Mouse (Mus musculus): ENCODE measurements at regions not wholly inside any gene's neighbourhood (a gene's known extent, or its start where the extent isn't known, plus 50 kb on each side); places are given as distances from the start of the nearest gene placed in this dataset.

- TF ChIP-seq CTCF (conservative IDR thresholded peaks at IDR 0.05; ENCODE audit: low read length) (no peak), NANOG (IDR thresholded peaks at IDR 0.05; ENCODE audit: borderline replicate concordance, low read length) (no peak)
Observed at GRCm38 (mm10) chr16:39223551-39223950, 331.1 kb downstream of the Igsf11 start.
